Mouse (Mus musculus) bone marrow, adult 2 months (tissue): ENCODE data around the gene Hdac5.

Source experiments
- CTCF ChIP-seq: fragments of 200-500 bp; IDR thresholded peaks from 2 replicates; pipeline ENCODE4 v1.5.1; 2011; ENCODE audit warnings: low read length, control low read depth; ENCODE audit not compliant: control insufficient read depth, insufficient read depth
- POLR2A ChIP-seq: fragments of 200-500 bp; IDR thresholded peaks from 2 replicates; pipeline ENCODE4 v1.6.1; 2011; ENCODE audit warnings: low read depth, mild to moderate bottlenecking, control low read depth, low read length, borderline replicate concordance; ENCODE audit not compliant: control insufficient read depth

DNA sequence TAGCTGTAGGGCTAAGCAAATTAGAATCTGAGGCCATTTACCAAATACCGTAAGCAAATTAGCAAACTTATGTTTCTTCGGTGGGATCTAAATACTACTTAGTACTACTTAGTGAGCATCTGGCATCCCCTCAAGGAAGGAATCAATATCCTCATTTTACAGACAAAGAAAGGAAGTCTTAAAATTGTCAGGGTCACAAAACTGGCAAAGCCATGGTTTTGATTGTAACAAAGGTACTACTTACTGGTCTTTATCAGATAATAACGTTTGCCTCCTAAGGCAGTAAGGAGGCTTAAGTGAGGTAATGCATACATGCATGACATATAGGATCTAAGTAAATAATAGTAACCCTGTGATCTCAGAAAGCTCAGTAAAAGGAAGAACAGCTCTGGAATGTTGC, 44.3 kb downstream of the Hdac5 start:
- no peak for TF ChIP-seq CTCF
- TF ChIP-seq POLR2A: no peak
